Mouse (Mus musculus): ENCODE results near the gene Usp47.

DNA sequence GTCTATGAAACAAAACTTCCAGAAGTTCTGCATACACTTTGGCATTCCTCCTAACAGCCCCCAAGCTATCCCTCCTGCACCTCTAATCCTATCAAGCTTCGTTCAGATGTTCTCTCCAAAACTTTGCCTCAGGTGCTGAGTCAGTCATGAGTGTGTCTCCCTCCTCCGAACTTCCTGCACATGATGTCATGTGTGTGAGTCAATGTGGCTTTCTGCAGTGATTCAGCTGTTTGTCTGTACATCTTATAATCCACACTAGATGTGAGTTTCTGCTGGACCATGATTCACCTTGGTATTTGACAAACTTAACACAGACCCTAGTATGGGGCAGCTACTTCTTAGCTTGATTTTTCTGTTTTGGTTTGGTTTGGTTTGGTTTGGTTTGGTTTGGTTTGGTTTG, 46.9 kb upstream of the Usp47 start:
- TF ChIP-seq CTCF (IDR thresholded peaks at IDR 0.05): no peak
- TF ChIP-seq EP300 (IDR thresholded peaks at IDR 0.05; ENCODE audit: insufficient read depth, low read depth, low read length): no peak
